Mouse (Mus musculus) heart, embryonic 10.5 days (tissue): ENCODE measurements around the gene Cobll1. TPM values are rescaled to one million over a fixed set of nuclear protein-coding genes. Genes with fewer than 3 reads are reported as not detected.

ENCODE experiments used
- DNase-seq: peaks from one replicate; pipeline ENCODE4 v3.0.0-alpha.2; 2017; ENCODE audit warnings: low spot score
- H3K27ac ChIP-seq: fragments of 300-500 bp; sonication (generic); 2 replicates; pipeline ENCODE4 v1.5.1; 2016; ENCODE audit warnings: mild to moderate bottlenecking
- H3K27me3 ChIP-seq: fragments of 300-500 bp; sonication (generic); 2 replicates; pipeline ENCODE4 v1.6.1; 2016; ENCODE audit warnings: mild to moderate bottlenecking; ENCODE audit not compliant: poor library complexity, insufficient read depth, severe bottlenecking
- H3K36me3 ChIP-seq: fragments of 300-500 bp; sonication (generic); 2 replicates; pipeline ENCODE4 v1.6.1; 2016; ENCODE audit warnings: mild to moderate bottlenecking, moderate library complexity
- H3K4me1 ChIP-seq: fragments of 300-500 bp; sonication (generic); 2 replicates; pipeline ENCODE4 v1.6.1; 2016; ENCODE audit warnings: mild to moderate bottlenecking
- H3K4me3 ChIP-seq: fragments of 300-500 bp; sonication (generic); 2 replicates; pipeline ENCODE4 v1.5.1; 2016; ENCODE audit warnings: mild to moderate bottlenecking, moderate library complexity
- H3K9me3 ChIP-seq: fragments of 300-500 bp; sonication (generic); 2 replicates; pipeline ENCODE4 v1.6.1; 2016; ENCODE audit warnings: mild to moderate bottlenecking, moderate library complexity
- WGBS: fragments of 180-500 bp; shearing (Covaris S2); methylation state at CpG from one replicate; pipeline ENCODE4 v1.1.7; 2016; 5-methylcytosine and 5-hydroxymethylcytosine counted together
- polyA plus RNA-seq: library from polyadenylated mRNA; unstranded; fragments of >200 nt; fragmentation: Nextera tagmentation; extraction: Ambion mirVana; gene quantifications from 2 replicates; pipeline ENCODE4 v1.2.1, GENCODE M21; 2016

Cobll1 gene
- polyA plus RNA-seq, 1 experiment from 2014 or later = 9.8 TPM

DNA sequence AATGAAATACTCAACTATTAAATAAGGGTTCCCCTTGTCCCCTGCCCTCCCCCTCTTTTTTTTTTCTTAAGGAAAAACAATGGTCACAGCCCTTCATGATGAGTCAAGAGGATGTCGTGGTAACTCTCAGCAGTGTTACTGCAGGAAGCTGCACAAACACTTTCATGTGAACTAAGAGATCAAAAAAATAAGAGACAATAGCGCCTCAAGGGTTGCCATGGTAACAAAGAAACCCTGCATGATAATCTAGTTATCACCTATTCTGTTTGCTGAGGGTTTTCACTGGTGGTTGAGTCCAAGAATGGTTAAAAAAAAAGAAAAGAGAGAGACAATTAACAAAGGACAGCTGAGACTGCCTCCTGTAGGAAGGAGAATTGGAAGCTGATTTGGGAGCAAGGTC, 56.5 kb downstream of the Cobll1 start:
- 33% methylated on average over 2 of the region's 2 CpGs for WGBS
- Histone ChIP-seq H3K9me3 (no peaks in the 10 kb centered on the region), H3K4me1 (peaks cover 25% of the 10 kb centered on the region), H3K27ac (peak overlapping the region; percentile 9; the same call in 1 of the 2 replicates), H3K27me3 (no peaks in the 10 kb centered on the region), H3K4me3 (no peak overlapping the region), H3K36me3 (no peaks in the 10 kb centered on the region)
- no peak for DNase-seq

- Histone ChIP-seq H3K27me3 (no peaks in the 10 kb centered on the region), H3K9me3 (no peaks in the 10 kb centered on the region), H3K4me1 (peaks cover 28% of the 10 kb centered on the region), H3K27ac (peak overlapping the region; percentile 84), H3K36me3 (no peaks in the 10 kb centered on the region), H3K4me3 (no peak overlapping the region; the same call in 1 of the 2 replicates)
- DNase-seq = no peak
- 84% methylated on average over 8 of the region's 8 CpGs for WGBS
Observed at GRCm38 (mm10) chr2:65181736-65182135, 57.5 kb downstream of the Cobll1 start.

GRCm38 (mm10) chr2:65181066-65181716, 58.0 kb downstream of the Cobll1 start:
- Histone ChIP-seq H3K27me3 (no peaks in the 10 kb centered on the region), H3K4me3 (peak overlapping the region; percentile 41), H3K4me1 (peaks cover 29% of the 10 kb centered on the region), H3K27ac (peak overlapping the region; percentile 84), H3K9me3 (no peaks in the 10 kb centered on the region), H3K36me3 (no peaks in the 10 kb centered on the region)
- WGBS = 25% methylated on average over 9 of the region's 9 CpGs
- no peak for DNase-seq

DNA sequence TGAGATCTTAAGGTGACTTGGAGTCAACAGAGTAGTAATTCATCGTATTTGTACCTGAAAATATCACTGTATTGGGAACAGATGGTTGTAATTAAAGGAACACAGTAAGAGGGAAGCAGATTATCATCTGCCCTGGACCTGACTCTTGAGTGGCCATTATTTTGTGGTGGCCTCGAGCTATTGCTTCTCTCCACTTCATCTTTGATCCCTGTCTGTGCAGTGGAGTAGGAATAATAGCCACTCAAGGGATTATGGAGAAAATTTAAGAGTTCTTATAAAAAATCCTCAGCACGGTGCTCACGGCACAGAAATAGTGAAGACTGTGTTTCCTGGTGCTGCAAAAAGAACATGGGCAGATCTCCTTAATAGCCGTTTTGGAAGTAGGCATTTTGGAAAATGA, 63.6 kb downstream of the Cobll1 start:
- Histone ChIP-seq H3K27ac (no peak overlapping the region), H3K27me3 (no peaks in the 10 kb centered on the region), H3K4me3 (no peak overlapping the region), H3K36me3 (no peaks in the 10 kb centered on the region), H3K9me3 (no peaks in the 10 kb centered on the region), H3K4me1 (peaks cover 27% of the 10 kb centered on the region)
- 62% methylated on average over 5 of the region's 5 CpGs for WGBS
- no peak for DNase-seq

- no peaks in the 10 kb centered on the region for H3K27me3 ChIP-seq
- WGBS = 86% methylated on average over 6 of the region's 6 CpGs
- no peaks in the 10 kb centered on the region for H3K36me3 ChIP-seq
- no peak for DNase-seq
- H3K27ac ChIP-seq = no peak overlapping the region
- no peaks in the 10 kb centered on the region for H3K9me3 ChIP-seq
- peaks cover 25% of the 10 kb centered on the region for H3K4me1 ChIP-seq
- H3K4me3 ChIP-seq = no peak overlapping the region
Observed at GRCm38 (mm10) chr2:65172071-65172470, 67.1 kb downstream of the Cobll1 start.

- 56% methylated on average over 1 of the region's 1 CpGs for WGBS
- Histone ChIP-seq H3K9me3 (no peaks in the 10 kb centered on the region), H3K27ac (no peak overlapping the region), H3K36me3 (no peaks in the 10 kb centered on the region), H3K4me1 (peaks cover 21% of the 10 kb centered on the region), H3K4me3 (no peak overlapping the region), H3K27me3 (no peaks in the 10 kb centered on the region)
- no peak for DNase-seq
Observed at GRCm38 (mm10) chr2:65171516-65171915, 67.7 kb downstream of the Cobll1 start.

- peaks cover 21% of the 10 kb centered on the region for H3K4me1 ChIP-seq
- DNase-seq = no peak
- H3K4me3 ChIP-seq = no peak overlapping the region
- no peaks in the 10 kb centered on the region for H3K36me3 ChIP-seq
- H3K9me3 ChIP-seq = no peaks in the 10 kb centered on the region
- H3K27ac ChIP-seq = no peak overlapping the region
- H3K27me3 ChIP-seq = no peaks in the 10 kb centered on the region
- WGBS = 91% methylated on average over 18 of the region's 18 CpGs
Observed at GRCm38 (mm10) chr2:65170693-65171456, 68.3 kb downstream of the Cobll1 start.

- no peak for DNase-seq
- WGBS = 90% methylated on average over 5 of the region's 5 CpGs
- Histone ChIP-seq H3K9me3 (no peaks in the 10 kb centered on the region), H3K4me1 (peaks cover 17% of the 10 kb centered on the region; the same call in 1 of the 2 replicates), H3K27me3 (no peaks in the 10 kb centered on the region), H3K27ac (no peak overlapping the region), H3K36me3 (no peaks in the 10 kb centered on the region), H3K4me3 (no peak overlapping the region)
Observed at GRCm38 (mm10) chr2:65170256-65170655, 68.9 kb downstream of the Cobll1 start.

- no peaks in the 10 kb centered on the region for H3K36me3 ChIP-seq
- no peaks in the 10 kb centered on the region for H3K27me3 ChIP-seq
- H3K9me3 ChIP-seq = no peaks in the 10 kb centered on the region
- no peak for DNase-seq
- H3K4me3 ChIP-seq = no peak overlapping the region
- 77% methylated on average over 4 of the region's 4 CpGs for WGBS
- no peak overlapping the region for H3K27ac ChIP-seq
- H3K4me1 ChIP-seq = peaks cover 13% of the 10 kb centered on the region
Observed at GRCm38 (mm10) chr2:65163990-65164389, 75.2 kb downstream of the Cobll1 start.

GRCm38 (mm10) chr2:65162625-65163024, 76.6 kb downstream of the Cobll1 start:
- Histone ChIP-seq H3K4me1 (peaks cover 13% of the 10 kb centered on the region), H3K36me3 (no peaks in the 10 kb centered on the region), H3K9me3 (no peaks in the 10 kb centered on the region), H3K4me3 (no peak overlapping the region), H3K27me3 (no peaks in the 10 kb centered on the region), H3K27ac (no peak overlapping the region)
- DNase-seq = no peak
- 86% methylated on average over 5 of the region's 5 CpGs for WGBS

DNA sequence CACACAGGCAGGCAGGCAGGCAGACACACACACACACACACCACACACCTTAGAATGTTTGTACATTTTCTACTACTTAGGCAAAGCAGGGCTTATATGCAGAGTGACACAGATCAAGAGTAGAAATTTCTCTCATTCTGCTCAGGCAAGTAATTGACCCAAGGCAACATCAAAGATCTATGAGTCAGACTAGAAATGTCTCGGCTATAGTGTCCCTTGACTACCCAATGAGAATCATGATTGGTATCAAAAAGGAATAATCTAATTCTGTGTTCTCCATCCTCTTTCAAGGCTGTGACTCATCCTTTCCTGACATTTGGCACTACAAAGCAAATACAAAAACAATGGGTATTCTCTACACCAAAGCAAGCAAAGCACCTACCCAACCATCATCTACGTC, 77.5 kb downstream of the Cobll1 start:
- Histone ChIP-seq H3K9me3 (no peaks in the 10 kb centered on the region), H3K4me1 (peaks cover 13% of the 10 kb centered on the region), H3K36me3 (no peaks in the 10 kb centered on the region), H3K27me3 (no peaks in the 10 kb centered on the region), H3K4me3 (no peak overlapping the region), H3K27ac (no peak overlapping the region)
- DNase-seq = no peak
- 69% methylated on average over 2 of the region's 2 CpGs for WGBS

DNA sequence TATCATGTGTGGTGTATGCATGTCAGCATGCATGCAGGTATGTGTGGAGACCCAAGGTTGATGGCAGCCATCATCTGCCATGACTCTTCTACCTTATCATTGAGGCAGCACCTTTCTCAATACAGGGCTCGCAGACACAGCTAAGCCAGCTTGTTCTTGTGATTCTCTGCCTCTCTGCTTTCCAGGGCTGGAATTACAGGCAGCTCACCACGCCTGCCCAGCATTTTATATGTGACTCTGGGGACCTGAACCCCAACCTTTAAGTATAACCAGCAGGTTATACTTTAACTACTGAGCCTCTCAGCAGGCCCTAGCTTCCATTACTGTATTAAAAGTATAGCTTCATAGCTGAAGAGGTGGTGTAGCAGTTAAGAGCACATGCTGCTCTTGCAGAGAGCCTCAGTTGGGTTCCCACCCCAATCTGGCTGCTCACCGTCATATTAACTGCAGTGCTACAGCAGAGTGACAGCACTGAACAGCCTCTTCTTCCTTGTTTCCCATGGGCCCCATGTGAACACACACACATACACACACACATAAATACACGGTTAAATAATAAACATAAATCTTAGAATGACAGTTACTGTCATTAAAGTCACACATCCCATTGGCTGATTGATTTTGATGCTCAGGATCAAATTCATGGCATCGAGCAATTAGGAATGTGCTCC, 81.1 kb downstream of the Cobll1 start:
- Histone ChIP-seq H3K4me3 (no peak overlapping the region), H3K9me3 (no peaks in the 10 kb centered on the region), H3K4me1 (peaks cover 13% of the 10 kb centered on the region), H3K36me3 (no peaks in the 10 kb centered on the region), H3K27me3 (no peaks in the 10 kb centered on the region), H3K27ac (no peak overlapping the region)
- WGBS = 89% methylated on average over 5 of the region's 5 CpGs
- DNase-seq = no peak

DNA sequence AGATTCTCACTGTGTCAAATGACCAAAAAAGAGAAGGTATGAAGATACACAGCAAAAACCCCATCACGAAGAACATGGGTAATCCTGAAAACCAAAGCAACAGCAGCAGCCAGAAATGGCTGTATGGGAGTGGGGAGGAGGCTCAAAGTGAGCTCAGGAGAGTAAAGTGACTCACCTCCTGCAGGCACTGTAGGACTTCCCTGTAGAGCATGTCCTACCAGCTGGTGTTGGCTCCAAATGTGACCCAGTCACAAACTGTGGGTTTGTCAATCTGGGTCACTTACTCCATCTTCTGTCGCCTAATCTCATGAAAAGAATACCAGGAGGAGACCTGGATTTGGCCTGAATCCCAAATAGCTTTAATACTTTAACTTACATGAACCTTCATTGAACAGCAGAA, 81.9 kb downstream of the Cobll1 start:
- Histone ChIP-seq H3K27me3 (no peaks in the 10 kb centered on the region), H3K27ac (no peak overlapping the region), H3K9me3 (no peaks in the 10 kb centered on the region), H3K36me3 (no peaks in the 10 kb centered on the region), H3K4me1 (peaks cover 13% of the 10 kb centered on the region), H3K4me3 (no peak overlapping the region)
- no peak for DNase-seq
- 86% methylated on average over 2 of the region's 2 CpGs for WGBS
